Mouse (Mus musculus): ENCODE data around the gene Maff.

DNA sequence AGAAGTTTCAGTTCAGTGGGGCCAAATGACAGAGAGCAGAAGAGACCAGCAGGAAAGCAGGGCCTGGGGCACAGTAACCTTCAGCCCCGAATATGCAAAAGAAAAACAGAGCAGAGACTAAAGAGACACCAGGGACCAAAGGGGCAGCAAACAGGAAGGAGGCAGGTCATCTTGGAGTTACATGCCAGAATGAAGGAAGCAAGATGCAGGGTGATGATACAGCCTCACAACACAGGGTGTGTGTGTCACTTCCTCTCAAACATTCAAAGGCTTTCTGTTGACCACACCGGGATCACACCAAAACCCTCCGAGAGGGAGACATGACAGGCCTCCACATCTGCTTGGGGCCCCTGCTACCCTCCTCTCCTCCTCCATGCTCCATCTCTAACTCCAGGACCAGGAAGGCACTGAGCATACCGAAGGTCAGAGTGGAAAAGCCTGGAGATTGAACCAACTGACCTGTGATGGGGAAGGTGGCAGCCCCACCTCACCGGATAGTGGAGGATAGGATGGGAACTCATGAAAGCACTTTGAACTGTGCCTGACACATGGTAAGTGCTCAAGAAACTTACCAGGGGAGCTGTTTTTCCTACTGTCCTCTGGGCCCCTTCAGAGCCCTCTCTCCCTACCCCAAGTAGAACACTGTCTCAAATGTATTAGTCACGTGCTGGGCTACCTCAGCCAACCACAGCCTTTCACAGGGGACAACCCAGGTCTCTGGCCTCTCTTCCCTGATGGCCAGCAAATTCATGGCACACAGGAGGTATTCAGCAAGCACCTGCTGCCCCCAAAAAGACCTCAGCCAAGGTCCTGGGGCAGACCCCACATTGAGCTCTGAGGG lies 53.9 kb downstream of the Maff start:
- TF ChIP-seq GATA1 (IDR thresholded peaks at IDR 0.05; ENCODE audit: low read length) (no peak), TAL1 (IDR thresholded peaks at IDR 0.05; ENCODE audit: low read length) (no peak)
